Comparison of ENCODE assay signal across 8 mouse cellular contexts in genomic region chr13:12680283-12680953, GRCm38 (mm10).
DNase-seq lines count a peak whose midpoint lies in the region; ATAC-seq and TF ChIP-seq lines count a peak whose summit lies in the region.
"Not testable (repeated sequence)": the region's sequence is repeated elsewhere in the genome, so short reads cannot be mapped to it uniquely, and the experiment has no call there.

No protein-coding gene starts in this region.

- ATAC-seq in intestine, postnatal 0 days = not testable (repeated sequence)

- H3K27me3 ChIP-seq in heart, adult 2 months (ENCODE audit: control insufficient read depth, insufficient read depth, low read length); intestine, postnatal 0 days (replicated peaks; ENCODE audit: control insufficient read depth, insufficient read depth, low read length): not testable (repeated sequence)

- not testable (repeated sequence) for H3K79me2 ChIP-seq in heart, adult 2 months (replicated peaks; ENCODE audit: control insufficient read depth, insufficient read depth, low read length)

- not testable (repeated sequence) for TF ChIP-seq POLR2A in heart, adult 2 months (IDR thresholded peaks at IDR 0.05; ENCODE audit: insufficient read depth, low read depth, low read length)

- H3K4me3 ChIP-seq in heart, adult 2 months = not testable (repeated sequence)
- peak overlapping the region; percentile 4; the same call in 1 of the 2 replicates for H3K4me3 ChIP-seq in intestine, postnatal 0 days (ENCODE audit: low read depth, low read length)

- not testable (repeated sequence) for TF ChIP-seq EP300 in heart, adult 2 months (IDR thresholded peaks at IDR 0.05; ENCODE audit: insufficient read depth, low read depth, low read length)

- not testable (repeated sequence) for H3K9ac ChIP-seq in heart, adult 2 months (ENCODE audit: low read depth, low read length)
- H3K9ac ChIP-seq in intestine, postnatal 0 days (ENCODE audit: low read depth, low read length) = 0 out of 2 replicates have a peak overlapping the region, but pooled peaks have one; percentile 1

- not testable (repeated sequence) for H3K4me1 ChIP-seq in heart, adult 2 months (ENCODE audit: control insufficient read depth, insufficient read depth, low read length); intestine, postnatal 0 days (replicated peaks; ENCODE audit: control insufficient read depth, insufficient read depth, low read length)

- intact Hi-C loops in heart, adult 2 months (cut with DNase I) = loop anchor here (1.0 kb wide), 1 partner anchor 207 kb away; no protein-coding TSS in a partner anchor
- intact Hi-C loops in left cerebral cortex, postnatal 14 days (cut with DNase I) = loop anchor here (5.0 kb wide), 1 partner anchor 208 kb away; no protein-coding TSS in a partner anchor

- peak; percentile 61 for TF ChIP-seq CTCF in heart, adult 2 months (IDR thresholded peaks at IDR 0.05)
- TF ChIP-seq CTCF in intestine, postnatal 0 days (IDR thresholded peaks at IDR 0.05; ENCODE audit: low read depth) = peak; percentile 69

- not testable (repeated sequence) for H3K9me3 ChIP-seq in intestine, postnatal 0 days (ENCODE audit: control insufficient read depth)

- WGBS in heart, adult 2 months = 6% methylated on average over 19 of the region's 19 CpGs
- 14% methylated on average over 19 of the region's 19 CpGs for WGBS in intestine, postnatal 0 days

- peak overlapping the region; percentile 54 for H3K4me2 ChIP-seq in intestine, postnatal 0 days (replicated peaks; ENCODE audit: low read depth)

- H3K27ac ChIP-seq in heart, adult 2 months; intestine, postnatal 0 days (ENCODE audit: low read depth, low read length): not testable (repeated sequence)

- peak; percentile 14 for DNase-seq in adrenal gland, adult 8-10 months
- DNase-seq in embryo, embryonic 10.5 days (ENCODE audit: low spot score) = peak; percentile 73
- DNase-seq in heart, adult 2 months = peak; percentile 45 to 46
- DNase-seq in left cerebral cortex, postnatal 14 days (ENCODE audit: low spot score in 2 of 2) = peak; percentile 60 to 73
- DNase-seq in lung, postnatal 4 days = peak; percentile 40 to 69
- DNase-seq in retina, embryonic 14.5 days (ENCODE audit: low spot score) = peak; percentile 81
- peak; percentile 38 for DNase-seq in urinary bladder, postnatal 14 days (ENCODE audit: low spot score)

- H3K36me3 ChIP-seq in heart, adult 2 months (ENCODE audit: control insufficient read depth, insufficient read depth, low read length); intestine, postnatal 0 days (ENCODE audit: control insufficient read depth, insufficient read depth): not testable (repeated sequence)

Comparison
In these comparisons a context has a peak if more than half of its experiments do, and no peak if none do; other contexts are left out.
1. DNase-seq: peak in every context shown above with its lines; median percentile 81 in retina, embryonic 14.5 days; 73 in embryo, embryonic 10.5 days; 66 in left cerebral cortex, postnatal 14 days; 54 in lung, postnatal 4 days; 46 in heart, adult 2 months; 38 in urinary bladder, postnatal 14 days; 14 in adrenal gland, adult 8-10 months.